Mouse (Mus musculus): ENCODE data around the gene Zfp106.

DNA sequence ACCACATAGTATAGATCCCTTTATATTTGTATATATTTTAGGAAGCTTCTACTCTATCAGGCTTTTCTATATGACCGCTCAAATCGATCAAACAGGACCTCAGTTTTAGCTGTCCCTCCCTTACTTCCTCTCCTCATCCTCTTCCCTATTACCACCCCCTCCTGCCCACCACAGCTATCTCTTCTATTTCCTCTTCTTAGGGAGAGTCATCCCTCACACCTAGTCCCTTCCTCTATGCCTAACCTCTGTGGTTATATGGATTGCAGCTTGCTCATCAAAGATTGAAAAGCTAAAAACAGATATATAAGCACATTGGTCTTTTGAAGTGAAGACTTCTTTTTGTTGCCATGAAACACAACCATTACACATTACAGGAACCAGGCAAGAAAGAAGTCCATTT lies 18.9 kb downstream of the Zfp106 start:
- no peak for TF ChIP-seq POLR2A (IDR thresholded peaks at IDR 0.05; ENCODE audit: control insufficient read depth, low read depth, low read length)
- no peak for TF ChIP-seq CTCF (IDR thresholded peaks at IDR 0.05; ENCODE audit: control insufficient read depth, insufficient read depth, insufficient replicate concordance, low read depth, low read length)

Data from testis, adult 2 months (tissue).